Mouse (Mus musculus): Measurements from ENCODE around the gene Ccdc57.
"Not testable (repeated sequence)": the region's sequence is repeated elsewhere in the genome, so short reads cannot be mapped to it uniquely, and the experiment has no call there.

- TF ChIP-seq CTCF (IDR thresholded peaks at IDR 0.05; ENCODE audit: control insufficient read depth, insufficient read depth, insufficient replicate concordance, low read depth, low read length); POLR2A (IDR thresholded peaks at IDR 0.05; ENCODE audit: control insufficient read depth, low read depth, low read length): not testable (repeated sequence)
These were observed 99.7 kb downstream of the Ccdc57 start for GRCm38 (mm10) chr11:120832962-120833361.
